Mouse (Mus musculus) embryonic facial prominence, embryonic 11.5 days (tissue): ENCODE measurements around the gene Nqo1. TPM values are rescaled to one million over a fixed set of nuclear protein-coding genes. Genes with fewer than 3 reads are reported as not detected.

Experiments
- ATAC-seq: fragments of 200-750 bp; cut with Nextera tagmentation; replicated peaks from 2 replicates; pipeline ENCODE4 v1.8.0; 2017; ENCODE audit warnings: low read depth; ENCODE audit not compliant: insufficient number of reproducible peaks, low FRiP score, low TSS enrichment
- DNase-seq: peaks from one replicate; pipeline ENCODE4 v3.0.0-alpha.2; 2015; ENCODE audit warnings: low spot score
- H3K27ac ChIP-seq: fragments of 300-500 bp; sonication (generic); replicated peaks from 2 replicates; pipeline ENCODE4 v1.5.1; 2014; ENCODE audit warnings: mild to moderate bottlenecking, low read depth, low read length, control low read depth
- H3K27me3 ChIP-seq: fragments of 300-500 bp; sonication (generic); 2 replicates; pipeline ENCODE4 v1.6.1; 2014; ENCODE audit warnings: mild to moderate bottlenecking, low read length, moderate library complexity, mixed read lengths; ENCODE audit not compliant: control insufficient read depth, insufficient read depth
- H3K36me3 ChIP-seq: fragments of 300-500 bp; sonication (generic); replicated peaks from 2 replicates; pipeline ENCODE4 v1.6.1; 2014; ENCODE audit warnings: low read depth, mild to moderate bottlenecking, low read length, moderate library complexity, mixed read lengths; ENCODE audit not compliant: control insufficient read depth, insufficient read depth
- H3K4me1 ChIP-seq: fragments of 300-500 bp; sonication (generic); 2 replicates; pipeline ENCODE4 v1.6.1; 2014; ENCODE audit warnings: low read length, mixed read lengths; ENCODE audit not compliant: control insufficient read depth, insufficient read depth
- H3K4me2 ChIP-seq: fragments of 300-500 bp; sonication (generic); 2 replicates; pipeline ENCODE4 v1.6.1; 2014; ENCODE audit warnings: low read depth, mild to moderate bottlenecking, control low read depth, low read length, moderate library complexity
- H3K4me3 ChIP-seq: fragments of 300-500 bp; sonication (generic); 2 replicates; pipeline ENCODE4 v1.5.1; 2014; ENCODE audit warnings: low read depth, low read length, control low read depth
- H3K9ac ChIP-seq: fragments of 300-500 bp; sonication (generic); replicated peaks from 2 replicates; pipeline ENCODE4 v1.6.1; 2014; ENCODE audit warnings: mild to moderate bottlenecking, control low read depth, low read length
- H3K9me3 ChIP-seq: fragments of 300-500 bp; sonication (generic); replicated peaks from 2 replicates; pipeline ENCODE4 v1.6.1; 2016; ENCODE audit warnings: mild to moderate bottlenecking, low read length, inconsistent platforms, mixed read lengths; ENCODE audit not compliant: control insufficient read depth
- WGBS: fragments of 180-500 bp; shearing (Covaris S2); extraction: QIAGEN DNeasy Blood & Tissue Kit; methylation state at CpG from one replicate; pipeline ENCODE4 v1.1.7; 2014; 5-methylcytosine and 5-hydroxymethylcytosine counted together
- polyA plus RNA-seq: library from polyadenylated mRNA; unstranded; fragments of >200 nt; fragmentation: Nextera tagmentation; extraction: Ambion mirVana; gene quantifications from 2 replicates; pipeline ENCODE4 v1.2.1, GENCODE M21; 2014

Nqo1 gene
- polyA plus RNA-seq, 1 experiment from 2014 or later = 15.0 TPM

DNA sequence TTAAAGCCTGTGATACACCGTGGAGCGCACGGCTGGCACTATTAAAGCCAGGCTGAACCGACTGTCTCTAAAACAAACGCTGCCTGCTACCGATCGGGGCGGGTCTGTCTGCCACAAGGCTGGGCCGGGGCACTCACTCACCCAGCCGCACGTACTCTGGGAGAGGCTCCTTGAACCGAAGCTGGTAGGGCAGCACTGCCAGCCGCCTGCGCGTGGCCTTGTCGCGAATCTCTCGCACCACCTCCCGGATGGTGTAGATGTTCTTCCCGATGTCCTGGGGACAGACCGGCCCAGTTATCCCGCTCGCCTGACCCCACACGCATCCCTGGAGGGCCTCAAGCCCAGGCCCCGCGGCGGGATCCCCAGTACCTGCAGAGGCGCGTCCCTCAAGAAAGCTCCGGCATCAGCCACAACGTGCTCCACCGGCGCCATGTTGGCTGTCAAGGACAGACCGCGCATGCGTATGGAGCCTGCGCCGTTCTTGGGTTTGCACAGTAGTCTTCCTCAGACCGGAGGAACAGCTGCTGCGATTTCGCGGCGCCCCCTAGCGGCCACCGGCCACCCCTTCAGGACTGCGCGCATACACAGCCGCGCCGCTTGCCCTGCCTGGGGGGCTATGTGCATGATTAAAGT is 21.7 kb upstream of the Nqo1 start, which contains the start of gene Nob1:
TSS of gene Nob1 (minus strand) at position 455 of the 633 bp plus-strand sequence.
- H3K4me3 ChIP-seq = peak within 1 kb of the TSS; percentile 78
- no peaks in the 10 kb centered on the region for H3K9me3 ChIP-seq
- ATAC-seq (peak; percentile 98), DNase-seq (peak; percentile 98)
- H3K27ac ChIP-seq = peak within 1 kb of the TSS; percentile 62
- under 1% methylated on average over 50 of the region's 50 CpGs for WGBS
- peaks cover 2% of the 10 kb centered on the region for H3K36me3 ChIP-seq
- no peaks in the 10 kb centered on the region for H3K4me1 ChIP-seq
- peak within 1 kb of the TSS; percentile 87 for H3K9ac ChIP-seq
- H3K27me3 ChIP-seq = no peaks in the 10 kb centered on the region
- H3K4me2 ChIP-seq = peak within 1 kb of the TSS; percentile 74

DNA sequence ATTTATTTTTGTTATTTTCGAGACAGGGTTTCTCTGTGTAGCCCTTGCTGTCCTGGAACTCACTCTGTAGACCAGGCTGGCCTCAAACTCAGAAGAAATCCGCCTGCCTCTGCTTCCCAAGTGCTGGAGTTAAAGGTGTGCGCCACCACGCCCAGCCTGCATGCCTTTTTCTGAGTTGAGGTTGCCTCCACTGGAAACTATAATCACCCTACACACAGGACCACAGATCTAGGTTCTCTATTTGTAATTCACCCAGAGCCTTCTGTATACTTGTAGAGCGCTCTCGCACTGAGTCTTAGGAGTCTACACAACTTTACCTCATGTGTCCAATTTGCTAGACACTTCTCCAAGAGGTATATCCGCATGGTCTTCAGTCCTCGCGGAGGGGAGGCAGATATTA is 21.2 kb upstream of the Nqo1 start:
- Histone ChIP-seq H3K4me1 (no peaks in the 10 kb centered on the region), H3K27me3 (no peaks in the 10 kb centered on the region), H3K9ac (peak overlapping the region; percentile 87), H3K27ac (peak overlapping the region; percentile 62), H3K36me3 (peaks cover 3% of the 10 kb centered on the region), H3K4me2 (peak overlapping the region; percentile 74), H3K9me3 (no peaks in the 10 kb centered on the region), H3K4me3 (peak overlapping the region; percentile 78)
- 0 out of 2 replicates have a peak, but pooled peaks have one; percentile 8 for ATAC-seq
- 30% methylated on average over 9 of the region's 9 CpGs for WGBS
- no peak for DNase-seq

DNA sequence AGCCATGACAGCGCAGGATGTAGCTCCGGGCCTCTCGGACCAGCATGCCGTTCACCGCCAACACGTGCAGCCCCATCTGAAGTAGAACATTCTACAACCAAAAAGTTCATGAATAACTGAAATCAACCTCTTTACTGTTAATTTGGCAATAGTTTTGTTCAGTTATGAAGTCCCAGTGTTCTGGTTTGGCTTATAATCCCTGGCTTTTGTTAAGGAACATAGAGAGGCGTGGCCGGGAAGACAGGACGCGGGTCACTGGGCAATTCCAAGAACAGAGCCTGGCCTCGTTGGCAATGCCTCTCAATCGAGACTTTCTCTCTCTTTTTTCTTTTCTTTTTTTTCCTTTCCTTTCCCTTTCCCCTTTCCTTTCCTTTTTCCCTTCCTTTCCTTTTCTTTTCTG is 14.0 kb upstream of the Nqo1 start:
- no peak overlapping the region for H3K4me3 ChIP-seq
- ATAC-seq (no peak), DNase-seq (no peak)
- peaks cover 16% of the 10 kb centered on the region for H3K36me3 ChIP-seq
- no peak overlapping the region for H3K27ac ChIP-seq
- no peaks in the 10 kb centered on the region for H3K27me3 ChIP-seq
- H3K9me3 ChIP-seq = no peaks in the 10 kb centered on the region
- H3K9ac ChIP-seq = no peak overlapping the region
- H3K4me2 ChIP-seq = no peak overlapping the region
- no peaks in the 10 kb centered on the region for H3K4me1 ChIP-seq
- 94% methylated on average over 12 of the region's 12 CpGs for WGBS

DNA sequence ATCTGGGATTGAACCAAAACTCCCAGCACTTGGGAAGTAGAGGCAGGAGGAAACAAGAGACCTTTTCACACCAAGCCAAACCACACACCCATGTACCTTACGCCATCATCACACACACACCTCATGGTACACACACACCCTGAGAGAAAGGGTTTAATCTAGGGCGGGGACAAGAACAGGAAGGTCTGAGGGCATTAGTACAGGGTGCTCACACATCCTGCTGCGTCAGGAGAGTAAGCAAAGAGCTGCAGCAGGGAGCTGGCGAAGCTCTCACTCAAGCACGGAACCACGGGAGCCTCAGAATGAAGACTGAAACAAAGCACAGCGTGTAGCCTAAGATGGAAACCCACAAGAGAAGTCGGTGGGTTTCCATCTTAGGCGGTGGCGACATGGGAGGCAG is 10.9 kb upstream of the Nqo1 start:
- Histone ChIP-seq H3K4me1 (no peaks in the 10 kb centered on the region), H3K9ac (no peak overlapping the region), H3K27ac (no peak overlapping the region), H3K4me2 (no peak overlapping the region), H3K36me3 (peaks cover 19% of the 10 kb centered on the region), H3K27me3 (no peaks in the 10 kb centered on the region), H3K4me3 (no peak overlapping the region), H3K9me3 (no peaks in the 10 kb centered on the region)
- no peak for DNase-seq
- WGBS = 92% methylated on average over 10 of the region's 10 CpGs
- ATAC-seq = no peak

DNA sequence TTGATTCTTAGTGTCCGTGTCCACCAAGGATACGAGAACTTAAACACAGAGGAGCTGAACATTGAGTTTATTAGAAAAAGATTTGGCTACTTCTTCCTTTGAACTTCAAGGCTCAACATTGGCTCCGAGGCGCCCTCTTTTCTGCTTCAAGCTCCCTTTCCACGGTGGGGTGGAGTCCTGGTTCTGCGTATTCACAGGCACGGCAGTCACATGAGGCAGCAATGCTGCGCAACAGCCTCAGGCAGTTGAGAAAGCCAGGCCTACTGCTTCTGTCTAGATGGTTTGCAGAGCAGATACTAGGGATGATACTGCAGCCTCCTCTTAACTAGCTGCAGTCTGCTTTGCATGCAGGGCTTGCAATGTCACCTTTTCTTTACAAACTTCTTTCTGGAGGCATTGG is 9.5 kb upstream of the Nqo1 start:
- 89% methylated on average over 8 of the region's 8 CpGs for WGBS

DNA sequence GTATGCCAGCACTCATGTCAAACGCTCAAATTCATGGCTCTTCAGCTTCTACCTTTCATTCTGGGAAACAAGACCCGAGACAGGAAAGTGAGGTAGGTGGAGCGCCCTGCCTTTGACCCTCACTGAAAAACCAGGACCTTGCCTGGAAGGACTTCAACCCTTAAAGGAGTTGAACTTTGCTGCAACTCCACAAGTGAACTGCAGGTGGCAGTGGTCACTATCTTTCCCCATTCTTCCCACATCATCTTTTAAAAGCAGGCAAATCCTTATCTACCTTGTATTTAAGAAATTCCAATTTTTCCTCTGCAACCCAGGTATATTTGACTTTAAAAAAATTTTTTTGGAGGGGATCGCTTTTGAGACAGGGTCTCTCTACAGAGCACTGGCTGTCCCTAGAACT is 8.4 kb upstream of the Nqo1 start:
- no peak overlapping the region for H3K27ac ChIP-seq
- H3K27me3 ChIP-seq = no peaks in the 10 kb centered on the region
- no peak overlapping the region for H3K9ac ChIP-seq
- 76% methylated on average over 4 of the region's 4 CpGs for WGBS
- no peaks in the 10 kb centered on the region for H3K9me3 ChIP-seq
- DNase-seq = peak; percentile 75
- H3K4me2 ChIP-seq = no peak overlapping the region
- peaks cover 12% of the 10 kb centered on the region for H3K36me3 ChIP-seq
- ATAC-seq = no peak
- no peak overlapping the region for H3K4me3 ChIP-seq
- H3K4me1 ChIP-seq = no peaks in the 10 kb centered on the region

More for the DNA sequence above, 9.5 kb upstream of the Nqo1 start:
- Histone ChIP-seq H3K4me1 (no peaks in the 10 kb centered on the region), H3K36me3 (peaks cover 12% of the 10 kb centered on the region), H3K9me3 (no peaks in the 10 kb centered on the region), H3K4me2 (no peak overlapping the region), H3K27me3 (no peaks in the 10 kb centered on the region), H3K27ac (no peak overlapping the region), H3K4me3 (no peak overlapping the region), H3K9ac (no peak overlapping the region)
- no peak for DNase-seq
- ATAC-seq = no peak

DNA sequence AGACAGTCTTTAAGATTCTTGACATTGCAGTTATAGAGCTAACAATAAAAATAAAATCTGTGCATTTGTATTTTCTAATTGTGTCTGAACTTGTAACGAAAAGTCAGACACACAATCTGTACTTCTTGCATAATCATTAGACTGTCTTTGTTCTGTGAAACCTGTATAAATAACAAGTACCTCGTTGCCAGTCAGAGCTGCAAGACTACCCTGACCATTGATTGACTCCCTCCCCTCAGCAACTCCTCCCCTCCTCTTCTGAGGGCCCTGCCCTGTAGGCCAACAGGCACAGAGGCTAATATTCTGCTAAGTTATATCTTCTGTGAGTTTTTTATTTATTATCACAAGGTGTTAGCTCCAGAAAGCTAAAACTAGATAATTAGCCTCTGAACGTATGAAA is 2.9 kb upstream of the Nqo1 start:
- Histone ChIP-seq H3K27ac (no peak overlapping the region), H3K4me2 (no peak overlapping the region), H3K4me1 (0 out of 2 replicates have a peak, but pooled peaks cover 3% of the 10 kb centered on the region), H3K9ac (no peak overlapping the region), H3K36me3 (peaks cover 6% of the 10 kb centered on the region), H3K9me3 (no peaks in the 10 kb centered on the region), H3K4me3 (no peak overlapping the region), H3K27me3 (no peaks in the 10 kb centered on the region)
- 67% methylated on average over 3 of the region's 3 CpGs for WGBS
- no peak for ATAC-seq
- no peak for DNase-seq

DNA sequence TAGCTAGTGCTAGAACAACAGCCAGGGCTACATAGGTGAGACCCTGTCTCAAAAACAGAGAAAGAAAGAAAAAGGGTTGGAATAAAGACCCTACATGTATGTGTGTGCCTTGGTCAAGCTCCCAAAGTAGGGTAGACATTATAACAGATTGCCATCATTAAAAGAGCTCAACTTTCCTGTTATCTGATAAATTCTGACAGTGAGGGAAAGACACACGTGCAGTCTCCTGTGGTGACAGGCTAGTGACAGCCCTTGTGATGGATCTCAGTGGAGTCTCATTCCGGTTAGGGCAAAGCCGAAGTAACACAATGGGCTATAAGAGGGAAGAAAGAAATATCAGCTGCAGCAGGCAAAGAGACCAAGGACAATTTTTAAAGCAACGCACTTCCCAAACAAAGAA is 1.1 kb upstream of the Nqo1 start:
- no peak for DNase-seq
- Histone ChIP-seq H3K9me3 (no peaks in the 10 kb centered on the region), H3K36me3 (no peaks in the 10 kb centered on the region; the same call in 1 of the 2 replicates), H3K4me3 (no peak overlapping the region), H3K9ac (no peak overlapping the region), H3K27me3 (no peaks in the 10 kb centered on the region), H3K27ac (no peak overlapping the region), H3K4me1 (0 out of 2 replicates have a peak, but pooled peaks cover 3% of the 10 kb centered on the region), H3K4me2 (no peak overlapping the region; the same call in 1 of the 2 replicates)
- no peak for ATAC-seq
- WGBS = 81% methylated on average over 4 of the region's 4 CpGs
